12 mouse cellular contexts compared by ENCODE assay signal in genomic region chr9:50478826-50479225, GRCm38 (mm10). TPM values are rescaled to one million over a fixed set of nuclear protein-coding genes. Genes with fewer than 3 reads are reported as not detected.
DNase-seq lines count a peak whose midpoint lies in the region; ATAC-seq lines count a peak whose summit lies in the region.
"Had no signal": no experiment of that assay in that cellular context is flagged by ENCODE, and none has a peak within 500 bp of the region (broad histone marks: within the 10 kb centered on the region; RNA-seq: fewer than 3 reads in every experiment).

No protein-coding gene starts in this region.

- no peak overlapping the region for H3K9ac ChIP-seq in forebrain, embryonic 14.5 days (ENCODE audit: low read length)
- H3K9ac ChIP-seq: limb, embryonic 13.5 days had no signal

- H3K36me3 ChIP-seq in forebrain, embryonic 14.5 days (ENCODE audit: control insufficient read depth, insufficient read depth, low read length), result no peaks in the 10 kb centered on the region
- H3K36me3 ChIP-seq: limb, embryonic 13.5 days had no signal

- ATAC-seq in megakaryocyte, adult 5-6 weeks (ENCODE audit: poor library complexity, severe bottlenecking), result peak; percentile 70
- no peak for ATAC-seq in forebrain, embryonic 14.5 days
- ATAC-seq in erythroid progenitor cell, adult 5-6 weeks (replicated peaks; ENCODE audit: low FRiP score, poor library complexity, severe bottlenecking), result no peak

- peak; percentile 28 for DNase-seq in gastrocnemius, adult 18-20 months (ENCODE audit: low spot score)
- no peak for DNase-seq in gastrocnemius, postnatal 4 days (ENCODE audit: low spot score in 2 of 2)
- DNase-seq in urinary bladder, postnatal 14 days (ENCODE audit: low spot score), result peak; percentile 70
- DNase-seq in urinary bladder, adult 2 months (ENCODE audit: low spot score), result no peak
- no peak for DNase-seq in layer of hippocampus, adult 11-12 months (ENCODE audit: low spot score)
- no peak for DNase-seq in forebrain, embryonic 14.5 days (ENCODE audit: low spot score)
- DNase-seq: kidney, adult 8-10 months; right cerebral cortex, postnatal 14 days had no signal

- H3K4me1 ChIP-seq in forebrain, embryonic 14.5 days (ENCODE audit: control insufficient read depth, insufficient read depth, low read length), result no peaks in the 10 kb centered on the region

- no peaks in the 10 kb centered on the region for H3K9me3 ChIP-seq in forebrain, embryonic 14.5 days (replicated peaks; ENCODE audit: control insufficient read depth, low read length)
- H3K9me3 ChIP-seq: limb, embryonic 13.5 days had no signal

- 0 out of 2 replicates have a peak, but pooled peaks cover 3% of the 10 kb centered on the region for H3K27me3 ChIP-seq in forebrain, embryonic 14.5 days (replicated peaks; ENCODE audit: control insufficient read depth, insufficient read depth, low read length)

- H3K27ac ChIP-seq in forebrain, embryonic 14.5 days (ENCODE audit: low read depth, low read length), result no peak overlapping the region
- H3K27ac ChIP-seq: limb, embryonic 13.5 days had no signal

- WGBS in forebrain, embryonic 14.5 days, result 18% methylated on average over 5 of the region's 5 CpGs

- no peak overlapping the region for H3K4me2 ChIP-seq in forebrain, embryonic 14.5 days (ENCODE audit: low read length)
- H3K4me2 ChIP-seq: limb, embryonic 13.5 days had no signal

- no peak overlapping the region for H3K4me3 ChIP-seq in forebrain, embryonic 14.5 days (ENCODE audit: low read depth, low read length)
- H3K4me3 ChIP-seq: limb, embryonic 13.5 days; myocyte had no signal

RNA-seq across cellular contexts. Expression of gene Plet1, which starts 15.5 kb away (rescaled TPM):
- not detected for total RNA-seq in gastrocnemius, adult 18-20 months (2021)
- total RNA-seq in gastrocnemius, postnatal 4 days (2021), result not detected
- 133 and 162 TPM in 2 replicates for polyA plus RNA-seq in urinary bladder, adult 2 months (2012; rRNA removed)
- not detected in 2 replicates for total RNA-seq in megakaryocyte, adult 5-6 weeks (2015)
- total RNA-seq in megakaryocyte, adult 5-6 weeks (2017), result not detected in 2 replicates
- 0.27 and 0.30 TPM in 2 replicates for polyA plus RNA-seq in forebrain, embryonic 14.5 days (2014; fragmentation: Nextera tagmentation; extraction: Ambion mirVana)
- total RNA-seq in erythroid progenitor cell, adult 5-6 weeks (2015; ENCODE audit: low replicate concordance), result not detected in 2 replicates
- total RNA-seq in erythroid progenitor cell, adult 5-6 weeks (2017; ENCODE audit: low replicate concordance), result not detected in 2 replicates

RNA-seq across cellular contexts. Expression of gene Pts, which starts 49.7 kb away (rescaled TPM):
- total RNA-seq in gastrocnemius, adult 18-20 months (2021), result 10 to 100 TPM; 11.0 to 12.2 TPM
- total RNA-seq in gastrocnemius, postnatal 4 days (2021), result 10 to 100 TPM; 21.0 to 24.0 TPM
- 101 and 137 TPM in 2 replicates for polyA plus RNA-seq in urinary bladder, adult 2 months (2012; rRNA removed)
- 97.1 and 106 TPM in 2 replicates for total RNA-seq in megakaryocyte, adult 5-6 weeks (2015)
- total RNA-seq in megakaryocyte, adult 5-6 weeks (2017), result 61.2 and 67.4 TPM in 2 replicates
- 87.3 and 94.5 TPM in 2 replicates for polyA plus RNA-seq in forebrain, embryonic 14.5 days (2014; fragmentation: Nextera tagmentation; extraction: Ambion mirVana)
- total RNA-seq in erythroid progenitor cell, adult 5-6 weeks (2015; ENCODE audit: low replicate concordance), result 37.3 and 40.0 TPM in 2 replicates
- total RNA-seq in erythroid progenitor cell, adult 5-6 weeks (2017; ENCODE audit: low replicate concordance), result 3.7 and 17.7 TPM in 2 replicates

Comparison
In these comparisons a context has a peak if more than half of its experiments do, and no peak if none do; other contexts are left out.
1. DNase-seq: peak in gastrocnemius, adult 18-20 months (single experiment) and urinary bladder, postnatal 14 days (single experiment); none in gastrocnemius, postnatal 4 days (0 of 2), urinary bladder, adult 2 months (single experiment), layer of hippocampus, adult 11-12 months (single experiment) and forebrain, embryonic 14.5 days (single experiment).